Mouse (Mus musculus) lung, adult 18-20 months (tissue): ENCODE measurements around the gene Gga3.

Experiments
- DNase-seq, 2 experiments: peaks; one replicate each; pipeline ENCODE4 v3.0.0; 2022; ENCODE audit warnings: mixed read lengths in 2 of 2

Gene Gga3

DNA sequence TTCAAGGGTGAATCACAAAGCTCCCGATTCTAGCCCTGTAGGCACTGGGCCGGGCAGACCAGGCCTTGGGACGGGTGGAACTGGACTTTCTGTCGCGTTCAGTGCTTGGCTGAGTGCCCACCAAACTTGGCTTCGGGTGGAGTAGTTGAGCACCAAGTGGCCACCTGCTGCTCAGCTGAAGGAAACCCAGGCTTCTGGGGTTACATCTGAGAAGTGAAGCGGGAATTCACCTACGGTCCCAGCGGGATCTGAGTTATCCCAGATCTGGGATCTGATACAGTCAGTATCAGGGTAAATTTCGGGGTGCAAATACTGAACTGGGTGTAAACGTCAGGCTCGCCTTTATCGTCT, 8.2 kb upstream of the Gga3 start:
- peak; percentile 87 to 90 for DNase-seq

- no peak for DNase-seq
These were observed 7.3 kb upstream of the Gga3 start for GRCm38 (mm10) chr11:115611173-115611572.

DNA sequence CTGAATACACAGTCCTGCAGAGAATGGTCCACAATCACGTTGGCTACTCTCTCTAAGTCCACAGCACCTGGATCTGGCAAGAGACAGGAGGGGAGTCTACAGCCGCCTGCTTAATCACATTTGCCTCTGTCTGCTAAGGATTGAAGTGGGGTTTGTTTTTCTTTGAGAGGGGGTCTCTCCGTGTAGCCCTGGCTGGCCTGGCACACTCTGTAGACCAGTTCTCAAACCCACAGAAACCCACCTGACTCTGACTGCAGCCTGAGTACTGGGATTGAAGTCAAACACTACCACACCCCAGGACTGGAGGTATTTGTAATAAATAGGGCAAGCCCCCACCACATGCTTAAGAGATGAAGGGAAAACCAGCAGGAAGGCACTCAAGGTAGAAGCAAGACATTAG, 5.7 kb upstream of the Gga3 start:
- no peak for DNase-seq

DNA sequence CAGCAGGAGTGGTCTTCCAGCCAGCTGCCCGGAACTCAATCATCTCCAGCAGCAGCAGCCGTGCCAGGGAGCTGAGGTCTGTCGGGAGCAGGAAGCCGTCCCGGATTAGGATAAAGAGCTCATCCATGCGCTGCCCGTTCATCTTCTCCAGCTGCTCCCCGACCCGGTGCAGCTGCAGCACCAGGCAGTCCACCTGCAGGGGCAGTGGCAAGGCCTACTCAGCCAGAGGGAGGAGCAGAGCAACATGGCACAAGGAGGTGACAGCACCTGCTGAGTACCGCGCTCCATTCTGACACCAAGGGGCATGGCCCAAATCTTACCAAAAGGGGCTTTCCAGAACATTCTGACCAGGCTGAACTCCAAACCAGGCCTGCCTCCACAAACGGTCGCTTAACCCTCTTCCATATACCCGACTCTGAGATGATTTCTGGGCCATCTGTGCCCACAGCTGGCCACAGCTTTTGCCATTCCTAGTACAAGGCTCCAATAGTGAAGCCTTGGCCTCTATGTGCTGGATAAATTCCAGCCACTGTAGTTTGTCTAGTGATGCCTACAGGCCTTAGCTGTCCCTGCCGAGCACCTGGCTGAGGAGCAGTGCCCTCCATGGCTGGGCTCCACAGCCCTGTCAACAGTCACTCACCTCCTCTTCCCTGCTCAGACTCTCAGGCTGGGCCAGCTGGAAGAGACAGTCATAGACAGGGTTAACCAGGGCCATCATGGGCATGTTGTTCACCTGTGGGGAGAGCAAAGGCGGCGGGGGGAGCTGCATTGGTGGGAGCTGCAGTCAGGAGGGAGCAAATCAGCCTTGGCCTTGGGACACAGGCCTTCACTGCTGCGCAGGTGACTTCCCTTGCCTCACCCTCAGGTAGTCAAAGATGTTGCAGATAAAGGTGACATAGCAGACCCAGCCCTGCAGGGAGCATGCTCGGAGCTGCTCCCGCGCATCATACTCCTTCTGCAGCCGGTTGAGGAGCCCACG, 4.9 kb upstream of the Gga3 start:
- DNase-seq, result no peak

GRCm38 (mm10) chr11:115606733-115607132, 2.9 kb upstream of the Gga3 start:
- no peak for DNase-seq

GRCm38 (mm10) chr11:115604304-115604696, 449 bp upstream of the Gga3 start:
- DNase-seq, result no peak

- no peak for DNase-seq
These were observed 749 bp downstream of the Gga3 start for GRCm38 (mm10) chr11:115603128-115603475.

DNA sequence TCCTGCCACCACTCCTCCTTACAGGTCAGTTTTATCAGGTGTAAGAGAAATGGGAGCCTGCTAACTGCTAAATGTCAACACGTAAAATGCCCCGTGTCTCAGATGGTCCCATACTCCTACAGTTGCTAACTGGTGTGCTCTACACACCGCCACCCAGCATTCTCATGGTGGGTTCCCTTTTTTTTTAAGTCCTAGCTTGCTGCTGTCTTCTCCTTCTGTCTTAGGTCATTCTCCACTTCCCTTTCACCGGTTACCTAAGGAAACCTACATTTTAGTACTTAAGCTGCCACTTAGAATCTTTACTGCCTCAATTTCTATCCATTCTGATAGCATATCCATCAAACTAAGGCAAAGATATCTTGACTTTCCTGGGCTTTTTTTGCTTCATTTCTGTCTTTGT, 2.7 kb downstream of the Gga3 start:
- DNase-seq, result no peak

DNA sequence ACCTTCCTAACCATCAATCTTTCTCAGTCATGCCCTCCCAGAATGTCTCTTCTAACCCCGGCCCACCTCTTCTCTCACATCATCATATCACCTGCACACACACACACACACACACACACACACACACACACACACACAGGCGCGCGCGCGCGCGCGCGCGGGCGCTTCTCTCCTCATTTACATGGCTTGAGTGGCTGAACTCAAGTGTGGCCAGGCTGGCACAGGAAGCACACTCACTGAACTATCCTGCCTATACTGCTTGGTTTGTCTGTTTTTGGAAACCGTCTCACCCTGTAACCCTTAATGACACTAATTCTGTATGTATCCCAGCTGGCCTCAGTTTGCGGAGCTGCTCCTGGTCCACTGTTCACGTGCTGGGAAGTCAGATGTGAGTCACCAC, 3.1 kb downstream of the Gga3 start:
- no peak for DNase-seq

GRCm38 (mm10) chr11:115599722-115600121, 4.1 kb downstream of the Gga3 start:
- DNase-seq, result no peak

DNA sequence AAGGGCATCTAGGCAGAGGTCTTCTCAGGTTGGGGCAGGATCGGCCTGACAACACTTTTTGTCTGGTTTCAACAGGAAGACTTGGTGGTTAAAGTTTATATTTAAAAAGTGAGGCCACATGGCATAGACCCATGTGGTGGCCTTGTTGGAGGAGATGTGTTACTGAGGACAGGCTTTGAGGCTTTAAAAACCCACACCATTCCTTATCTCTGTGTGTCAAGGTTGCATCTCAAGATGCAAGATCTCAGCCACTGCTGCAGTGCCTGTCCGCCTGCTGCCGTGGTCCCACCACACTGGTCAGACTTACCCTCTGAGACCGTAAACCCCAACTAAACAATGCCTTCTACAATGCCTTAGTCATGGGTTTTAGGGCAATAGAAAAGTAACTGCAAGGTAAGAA, 5.5 kb downstream of the Gga3 start:
- no peak for DNase-seq

DNA sequence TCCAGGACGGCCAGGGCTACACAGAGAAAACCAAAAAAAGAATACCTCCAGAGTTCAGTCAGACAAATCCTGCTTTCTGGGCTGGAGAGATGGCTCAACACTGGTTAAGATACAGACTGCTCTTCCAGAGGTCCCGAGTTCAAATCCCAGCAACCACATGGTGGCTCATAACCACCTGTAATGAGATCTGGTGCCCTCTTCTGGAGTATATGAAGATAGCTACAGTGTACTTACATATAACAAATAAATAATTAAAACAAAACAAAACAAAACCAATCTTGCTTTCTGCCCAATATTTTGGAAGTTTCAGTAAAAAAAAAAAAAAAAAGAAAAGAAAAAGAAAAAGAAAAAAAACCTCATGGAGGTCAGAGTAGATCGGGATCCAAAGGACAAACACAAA, 8.6 kb downstream of the Gga3 start:
- no peak for DNase-seq

DNA sequence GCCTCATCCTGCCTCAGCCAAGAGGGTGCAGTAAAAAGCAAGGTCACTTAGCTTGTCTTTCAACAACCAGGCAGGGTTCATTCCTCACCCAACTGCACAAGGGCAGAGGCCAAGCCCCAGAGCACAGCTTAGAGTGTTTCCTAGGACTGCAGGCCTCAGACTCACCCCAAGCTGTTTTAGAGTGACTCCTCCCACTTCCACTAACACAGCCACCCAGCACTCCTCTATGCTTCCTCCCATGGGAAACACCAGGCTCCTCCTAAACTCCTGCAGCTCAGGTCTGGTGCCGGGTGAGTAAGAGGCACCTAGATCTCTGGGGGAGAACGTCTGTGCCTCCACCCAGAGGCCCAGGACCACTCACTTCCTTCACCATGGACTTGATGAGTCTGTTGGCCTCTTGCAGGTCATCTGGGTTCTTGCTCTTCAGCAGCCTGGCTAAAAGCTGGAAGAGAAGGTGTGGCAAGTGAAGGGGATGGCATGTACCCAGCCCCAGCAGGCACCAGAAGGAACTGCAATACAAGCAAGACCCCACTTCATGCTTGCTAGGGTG, 13.2 kb downstream of the Gga3 start:
- no peak for DNase-seq

DNA sequence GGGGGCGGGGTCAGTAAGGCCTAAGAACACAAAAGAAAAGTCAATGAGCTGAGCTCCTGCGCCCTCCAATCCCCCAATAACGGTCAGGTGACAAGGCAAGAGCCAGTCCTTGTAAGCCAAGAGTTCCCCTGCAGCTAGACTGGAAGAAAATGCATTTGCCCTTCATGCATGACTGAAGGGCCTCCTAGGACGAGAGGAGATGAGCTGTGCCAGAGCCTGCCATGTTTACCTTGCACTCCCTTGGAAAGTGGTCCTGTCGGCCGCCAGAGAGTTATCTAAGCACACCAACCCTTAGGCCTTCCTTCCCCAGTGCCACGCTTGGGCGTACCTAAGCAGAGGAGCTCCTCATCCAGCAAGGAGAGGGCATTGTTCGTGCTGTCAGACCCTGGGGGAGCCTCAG, 15.9 kb downstream of the Gga3 start:
- no peak for DNase-seq

- no peak for DNase-seq
These were observed 17.4 kb downstream of the Gga3 start for GRCm38 (mm10) chr11:115586403-115586802.

GRCm38 (mm10) chr11:115585573-115586100, 18.2 kb downstream of the Gga3 start:
- peak; percentile 30 to 48 for DNase-seq

- no peak for DNase-seq
These were observed 19.3 kb downstream of the Gga3 start for GRCm38 (mm10) chr11:115584376-115585073.

DNA sequence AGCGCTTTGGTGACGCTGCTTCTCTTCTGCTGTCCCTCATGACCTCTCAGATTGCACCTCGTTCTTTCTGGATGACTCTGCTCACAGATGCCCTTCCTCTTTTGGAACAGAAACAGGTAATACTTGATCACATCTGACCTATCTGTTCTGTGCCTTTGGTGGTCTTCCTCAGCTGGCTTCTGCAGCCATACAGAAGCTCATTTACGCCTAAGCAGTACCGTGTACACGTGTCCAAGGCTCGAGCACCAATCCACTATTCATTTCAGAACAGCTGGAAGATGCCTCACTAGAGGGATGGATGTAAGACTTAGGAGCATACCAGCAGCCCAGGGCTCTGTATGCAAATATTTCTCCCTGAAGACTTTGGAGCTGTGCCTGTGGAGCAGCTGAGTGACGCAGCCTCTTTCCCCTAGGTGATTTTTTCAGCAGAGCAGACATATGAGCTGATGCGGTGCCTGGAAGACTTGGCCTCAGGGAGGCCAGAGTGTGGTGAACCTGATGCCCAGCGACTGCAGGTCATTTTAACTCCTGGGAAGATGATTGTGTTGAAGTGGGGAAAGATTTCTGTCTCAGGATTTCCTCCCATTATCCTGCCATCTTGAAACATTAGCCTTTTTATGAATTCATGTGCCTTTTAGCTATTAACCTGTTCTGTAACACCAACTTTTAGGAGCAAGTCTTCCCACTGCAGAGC, 20.8 kb downstream of the Gga3 start:
- no peak for DNase-seq

DNA sequence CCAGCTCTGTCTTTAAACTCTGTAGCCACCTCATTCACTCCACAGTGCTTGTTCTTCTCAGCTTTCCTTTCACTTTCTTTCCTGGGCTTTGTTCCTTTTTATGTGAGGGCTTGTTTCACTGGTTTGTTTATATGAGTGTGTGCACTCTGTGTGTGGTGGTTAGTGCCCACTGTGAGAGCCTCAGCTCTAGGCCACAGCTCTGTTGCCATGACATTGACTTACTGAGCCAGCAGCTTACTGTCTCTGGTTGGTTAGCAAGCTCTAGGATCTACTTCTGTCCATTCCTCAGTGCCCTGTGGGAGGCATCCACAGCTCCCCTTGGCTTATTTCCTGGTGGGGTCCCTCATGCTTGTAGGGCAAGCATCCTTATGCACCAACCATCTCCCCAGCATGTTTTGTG, 24.8 kb downstream of the Gga3 start:
- no peak for DNase-seq

DNA sequence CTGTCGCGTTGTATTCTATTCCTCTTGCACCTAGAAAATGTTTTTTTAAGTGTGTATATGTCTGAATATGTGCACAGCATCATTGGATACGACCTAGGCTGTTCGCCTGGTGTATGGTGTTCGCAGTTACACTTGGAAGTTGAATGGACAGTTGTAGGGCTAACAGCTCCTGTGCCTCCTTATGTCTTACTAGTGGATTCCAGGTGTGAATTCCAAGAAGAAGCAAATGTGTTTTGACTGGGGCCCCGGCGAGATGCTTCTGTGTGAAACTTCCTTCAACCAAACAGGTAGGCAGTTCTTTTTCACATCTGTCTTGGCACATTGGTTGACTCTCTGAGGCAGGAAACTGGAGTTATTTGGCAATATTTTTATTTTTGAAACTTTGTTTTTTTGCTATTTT, 38.9 kb downstream of the Gga3 start:
- DNase-seq, result no peak

DNA sequence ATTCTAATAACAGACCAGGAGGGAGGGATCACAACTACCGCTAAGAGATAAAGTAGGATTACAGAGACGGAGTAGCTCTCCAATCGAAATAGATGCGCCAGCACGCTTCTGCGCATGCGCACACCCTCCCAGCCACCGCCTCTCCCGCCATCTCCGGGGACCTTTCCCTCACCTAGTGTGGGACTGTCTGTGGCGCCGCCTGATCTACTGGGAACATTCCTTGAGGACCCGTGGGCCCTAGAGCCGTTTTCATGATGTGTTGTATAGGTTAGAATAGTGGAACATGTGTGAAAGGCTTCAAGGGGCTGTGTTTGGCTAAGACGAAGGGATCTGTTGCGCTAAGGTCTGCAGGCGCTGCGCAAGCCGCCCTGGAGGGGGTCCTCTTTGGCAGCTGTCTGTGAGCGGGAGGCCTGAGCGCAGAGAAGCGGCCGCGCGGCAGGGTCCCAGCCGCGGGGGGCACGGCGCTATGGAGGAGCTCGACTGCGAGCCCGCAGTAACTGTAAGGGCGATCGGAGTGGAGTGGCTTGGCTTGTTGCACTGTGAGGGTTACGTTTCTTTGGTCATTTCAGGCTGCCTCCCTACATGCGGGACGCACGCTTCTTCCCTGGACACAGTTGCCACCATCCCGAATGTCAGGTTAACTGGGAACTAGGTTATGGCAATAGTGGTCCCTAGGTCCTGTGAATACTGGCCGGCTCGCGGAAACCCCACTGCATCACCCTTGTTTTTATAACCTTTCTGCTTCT, 39.6 kb downstream of the Gga3 start, which contains the start of gene Nup85:
Nup85 (plus strand) TSS at position 371 of the 746 bp plus-strand sequence.
- DNase-seq, result peak; percentile 95 to 97

DNA sequence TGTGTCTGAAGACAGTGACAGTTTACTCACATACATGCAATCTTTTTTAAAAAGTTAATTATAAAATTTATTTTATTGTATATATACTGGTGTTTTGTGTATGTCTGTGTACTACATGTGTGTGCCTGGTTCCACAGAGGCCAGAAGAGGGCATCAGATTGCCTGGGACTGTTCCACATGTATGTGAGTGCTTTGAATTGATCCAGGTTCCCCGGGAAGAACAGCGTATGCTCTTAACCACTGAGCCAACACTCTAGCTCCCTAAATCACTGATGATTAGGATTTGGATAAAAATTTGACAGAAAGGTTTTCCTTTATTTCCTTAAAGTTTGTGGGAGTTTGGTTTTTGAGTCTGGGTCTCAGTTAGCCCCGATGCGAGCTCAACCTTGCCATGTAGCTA, 40.4 kb downstream of the Gga3 start:
- no peak for DNase-seq
